In genomic region chr12:100695252-100695651, GRCm38 (mm10) we compare ENCODE assay signal across 12 mouse cellular contexts.
"Had no signal": no experiment of that assay in that cellular context is flagged by ENCODE, and none has a peak within 500 bp of the region (broad histone marks: within the 10 kb centered on the region; RNA-seq: fewer than 3 reads in every experiment).

No protein-coding gene starts in this region.

- DNase-seq: retina, postnatal 1 day; right cerebral cortex, adult 18-20 months; right cerebral cortex, postnatal 14 days; right cerebral cortex, postnatal 25 days; right cerebral cortex, postnatal 4 days; spleen, adult 18-20 months; thymus, adult 18-20 months; thymus, adult 2 months; thymus, postnatal 14 days; thymus, postnatal 25 days; thymus, postnatal 36 days; thymus, postnatal 4 days had no signal
